Mouse (Mus musculus) ES-Bruce4 (cell line): ENCODE results near the gene Ankrd22.
"Not testable (repeated sequence)": the region's sequence is repeated elsewhere in the genome, so short reads cannot be mapped to it uniquely, and the experiment has no call there.

Experiments
- CTCF ChIP-seq: IDR thresholded peaks from one replicate; pipeline ENCODE4 v1.8.1; 2011; ENCODE audit warnings: low read depth, low read length
- EP300 ChIP-seq: IDR thresholded peaks from 2 replicates; pipeline ENCODE4 v1.6.1; 2011; ENCODE audit warnings: low read depth, low read length; ENCODE audit not compliant: insufficient read depth
- POLR2A ChIP-seq: IDR thresholded peaks from one replicate; pipeline ENCODE4 v1.8.1; 2011; ENCODE audit warnings: low read length; ENCODE audit not compliant: insufficient read depth

- TF ChIP-seq CTCF, POLR2A, EP300: not testable (repeated sequence)
Measured at GRCm38 (mm10) chr19:34206128-34206527, 40.3 kb upstream of the Ankrd22 start.
